Mouse (Mus musculus): ENCODE results near the gene Rbm14.

DNA sequence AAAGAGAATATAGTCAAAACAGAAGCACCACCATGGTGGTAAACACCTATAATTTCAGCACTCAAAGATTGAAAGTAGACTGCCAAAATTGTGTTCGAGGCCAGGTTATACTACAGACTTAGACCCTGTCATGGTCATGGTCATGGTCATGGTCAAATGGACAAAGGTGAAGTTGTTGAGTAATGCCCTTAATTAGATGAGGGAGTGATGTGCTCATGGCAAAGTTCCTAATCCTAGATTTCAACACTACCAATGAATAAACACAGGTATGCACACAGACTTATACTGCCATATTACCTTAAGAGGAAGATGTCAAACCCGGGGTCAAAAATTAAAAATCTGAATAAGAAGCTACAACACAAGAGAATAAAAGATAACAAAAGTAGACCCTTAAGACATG lies 25.1 kb downstream of the Rbm14 start:
- TF ChIP-seq EP300 (IDR thresholded peaks at IDR 0.05) = no peak
- no peak for TF ChIP-seq CTCF (IDR thresholded peaks at IDR 0.05)
